Mouse (Mus musculus): ENCODE results near the gene Slc9c1.

- TF ChIP-seq CTCF (IDR thresholded peaks at IDR 0.05; ENCODE audit: borderline replicate concordance, control insufficient read depth, extremely low read depth, insufficient read depth, low read length, poor library complexity) (no peak), POLR2A (IDR thresholded peaks at IDR 0.05; ENCODE audit: control insufficient read depth, extremely low read depth, insufficient read depth, low read length, poor library complexity) (no peak)
Observed at GRCm38 (mm10) chr16:45635826-45636225, 100.7 kb downstream of the Slc9c1 start.

All from thymus, adult 2 months (tissue).